Mouse (Mus musculus): ENCODE measurements around the gene Cstf2.

The Cstf2 gene

DNA sequence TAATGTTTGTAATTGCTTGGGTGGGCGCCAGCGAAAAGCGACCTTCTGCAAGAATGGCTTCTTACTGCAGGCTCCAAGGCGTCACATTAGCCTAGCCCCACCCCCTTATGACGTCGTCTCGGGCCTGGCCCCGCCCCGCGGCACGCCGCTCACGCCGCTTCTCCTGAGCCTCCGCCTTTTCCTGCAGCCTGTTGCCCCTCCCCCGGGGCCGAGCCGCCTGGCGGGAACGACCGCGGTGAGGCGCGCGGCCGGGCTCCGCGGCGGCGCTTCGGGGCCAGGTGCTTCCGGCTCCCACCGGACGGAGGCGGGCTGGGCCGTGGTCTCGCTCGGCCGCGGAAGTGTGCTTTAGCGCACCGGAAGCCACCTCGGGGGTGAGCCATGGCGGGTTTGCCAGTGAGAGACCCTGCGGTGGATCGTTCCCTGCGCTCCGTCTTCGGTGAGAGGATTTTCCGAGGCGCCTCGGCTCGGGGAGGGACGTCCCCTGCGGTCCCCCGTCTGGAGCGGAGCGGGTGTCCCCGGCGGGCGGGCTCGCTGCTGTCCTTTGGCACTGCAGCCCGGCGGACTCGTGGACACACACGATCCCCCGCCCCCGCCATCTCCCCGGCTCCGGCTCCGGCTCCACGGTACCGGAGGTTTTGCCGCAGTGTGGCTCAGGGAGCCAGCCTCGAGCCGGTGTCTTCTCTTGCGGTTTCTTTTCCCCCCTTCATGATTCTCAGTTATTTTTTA, at the start of gene Cstf2:
TSS of gene Cstf2 (plus strand) at position 201 of the 726 bp plus-strand sequence.
- peak; percentile 99 for DNase-seq (ENCODE audit: extremely low read depth, insufficient read length, low spot score)

- DNase-seq (ENCODE audit: extremely low read depth, insufficient read length, low spot score), result peak; percentile 1
These were observed 40.0 kb upstream of the Cstf2 start for GRCm38 (mm10) chrX:134019005-134019404.

- no peak for DNase-seq (ENCODE audit: extremely low read depth, insufficient read length, low spot score)
These were observed 38.3 kb upstream of the Cstf2 start for GRCm38 (mm10) chrX:134020664-134021063.

DNA sequence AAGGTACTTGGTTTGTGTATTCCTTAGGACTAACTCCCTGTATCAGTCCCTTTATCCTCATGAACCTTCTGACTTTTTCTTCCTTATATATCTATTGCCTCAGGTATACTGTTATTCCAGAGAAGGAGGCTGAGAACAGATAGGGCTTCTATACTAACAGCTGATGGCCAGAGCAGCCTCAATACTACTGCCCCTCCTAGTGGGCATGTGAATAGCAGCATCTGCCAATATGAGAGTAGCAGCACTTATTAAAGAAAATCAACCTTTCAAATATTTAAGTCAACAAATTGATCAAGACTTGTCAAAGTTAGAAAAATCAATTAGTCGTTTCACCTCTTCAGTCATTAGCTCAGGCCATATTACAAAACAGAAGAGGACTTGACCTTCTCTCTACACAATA, 10.0 kb upstream of the Cstf2 start:
- DNase-seq (ENCODE audit: extremely low read depth, insufficient read length, low spot score), result no peak

- DNase-seq (ENCODE audit: extremely low read depth, insufficient read length, low spot score), result no peak
These were observed 2.1 kb upstream of the Cstf2 start for GRCm38 (mm10) chrX:134056897-134057296.

DNA sequence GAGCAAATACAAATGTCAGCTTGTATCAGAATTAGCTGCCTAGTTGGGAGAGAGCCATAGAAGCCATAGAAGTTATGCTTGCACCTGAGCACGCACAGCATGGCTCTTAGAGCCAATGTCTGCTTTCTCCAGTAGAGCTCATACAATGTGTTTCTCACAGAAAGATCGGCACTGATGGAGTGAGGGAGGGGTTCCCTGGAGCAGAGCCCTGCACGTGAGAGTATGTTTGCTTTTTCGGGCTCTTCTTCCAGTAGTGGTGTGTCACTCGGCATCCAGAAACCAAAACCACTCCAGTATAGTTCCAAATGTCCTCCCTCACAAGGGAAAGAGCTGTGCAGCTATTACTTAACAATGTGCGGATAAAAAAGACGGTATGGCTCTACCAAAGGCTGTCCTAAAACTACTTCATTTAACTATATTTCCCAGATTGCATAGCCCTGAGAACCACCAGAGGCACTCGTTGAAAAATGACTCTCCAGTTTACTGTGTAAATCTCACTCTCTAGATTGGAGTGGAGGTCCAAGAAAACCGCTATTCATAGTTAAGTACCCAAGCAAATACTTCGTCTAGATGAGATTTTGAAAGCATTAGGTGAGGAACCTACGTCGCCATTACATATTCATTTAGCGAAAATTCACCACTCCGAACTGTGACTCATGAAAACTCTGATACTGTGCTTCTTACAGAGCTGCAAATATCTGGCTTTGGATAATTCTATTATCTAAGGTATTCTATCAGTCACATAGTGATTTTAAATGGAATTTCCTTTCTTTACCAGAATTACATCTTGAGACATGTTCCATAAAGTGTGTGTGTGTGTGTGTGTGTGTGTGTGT, 729 bp upstream of the Cstf2 start:
- no peak for DNase-seq (ENCODE audit: extremely low read depth, insufficient read length, low spot score)

DNA sequence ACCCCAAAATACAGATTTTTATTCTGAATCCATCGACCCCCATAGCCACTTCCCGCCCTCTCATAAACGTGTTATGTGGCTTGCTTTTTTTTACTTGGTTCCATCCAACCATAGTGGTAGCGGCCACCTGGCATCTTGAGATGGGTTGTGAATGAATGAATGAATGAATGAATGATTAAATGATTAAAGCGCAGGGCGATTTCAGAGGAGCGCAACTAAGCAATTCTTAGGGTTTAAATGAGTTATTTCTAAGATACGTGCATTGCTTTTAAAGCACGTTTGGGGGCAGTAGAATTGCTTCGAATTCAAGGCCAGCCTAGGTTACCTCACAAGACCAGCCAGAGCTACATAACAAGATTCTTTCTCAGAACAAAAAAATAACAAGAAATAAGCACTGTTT, 777 bp downstream of the Cstf2 start:
- DNase-seq (ENCODE audit: extremely low read depth, insufficient read length, low spot score), result peak; percentile 7

- no peak for DNase-seq (ENCODE audit: extremely low read depth, insufficient read length, low spot score)
These were observed 26.5 kb downstream of the Cstf2 start for GRCm38 (mm10) chrX:134085453-134085852.

- DNase-seq (ENCODE audit: extremely low read depth, insufficient read length, low spot score), result no peak
These were observed 43.7 kb downstream of the Cstf2 start for GRCm38 (mm10) chrX:134102641-134103040.

DNA sequence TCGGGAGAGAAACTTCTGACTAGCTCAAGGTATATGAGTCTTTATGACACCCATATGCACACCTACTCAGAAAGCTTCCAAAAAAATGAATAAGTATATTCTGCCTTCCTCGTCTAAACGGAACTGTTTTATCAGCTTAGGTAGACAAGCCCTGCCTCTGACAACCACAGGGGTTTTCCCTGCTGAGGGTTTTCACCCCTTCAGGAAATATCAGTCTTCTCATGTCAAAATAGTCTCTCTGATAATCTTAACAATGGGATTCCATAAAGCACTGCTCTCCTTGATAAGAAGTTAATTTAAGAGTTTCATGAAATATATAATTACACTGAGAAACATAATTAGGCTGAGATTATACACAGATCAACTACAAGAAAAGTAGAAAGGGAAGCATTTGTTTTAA, 52.8 kb downstream of the Cstf2 start:
- DNase-seq (ENCODE audit: extremely low read depth, insufficient read length, low spot score), result no peak

DNA sequence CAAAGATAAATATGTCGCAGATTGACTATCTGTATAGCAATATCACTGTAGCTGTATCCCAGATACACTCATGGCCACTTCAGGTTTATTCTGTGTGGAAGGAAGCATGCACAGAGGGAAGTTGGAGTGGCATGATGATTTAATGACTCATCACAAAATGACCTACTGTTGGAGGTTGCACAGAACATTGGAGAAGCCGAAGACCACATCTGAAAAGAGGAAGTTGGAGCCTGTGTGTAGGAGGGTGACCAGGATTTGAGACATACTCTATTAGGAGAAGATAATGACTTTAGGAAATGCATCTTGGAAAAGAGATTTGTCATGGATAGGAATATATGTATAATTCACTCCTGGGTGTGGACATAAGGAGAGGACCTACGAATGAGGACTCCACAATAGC, 57.4 kb downstream of the Cstf2 start:
- no peak for DNase-seq (ENCODE audit: extremely low read depth, insufficient read length, low spot score)

DNA sequence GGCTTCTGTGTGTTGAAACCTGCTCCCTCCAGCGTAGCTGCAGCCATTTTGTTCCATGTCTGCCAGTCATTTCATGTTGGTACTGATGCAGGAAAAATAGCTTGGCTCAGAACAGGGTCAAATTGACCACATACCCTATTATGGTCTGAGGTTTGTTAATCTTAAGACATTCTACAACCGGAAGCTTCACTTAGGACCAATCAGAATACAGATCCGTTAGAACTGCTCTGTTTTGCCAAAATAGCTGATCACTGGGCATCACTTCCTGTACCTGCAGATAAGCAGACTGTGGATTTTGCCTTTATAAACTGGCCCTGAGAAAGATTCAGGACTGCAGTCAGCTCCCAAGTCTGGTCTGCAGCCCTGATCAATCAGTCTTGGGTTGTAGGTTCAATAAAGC, 69.6 kb downstream of the Cstf2 start:
- no peak for DNase-seq (ENCODE audit: extremely low read depth, insufficient read length, low spot score)

GRCm38 (mm10) chrX:134132295-134132694, 73.3 kb downstream of the Cstf2 start:
- no peak for DNase-seq (ENCODE audit: extremely low read depth, insufficient read length, low spot score)

- no peak for DNase-seq (ENCODE audit: extremely low read depth, insufficient read length, low spot score)
These were observed 74.8 kb downstream of the Cstf2 start for GRCm38 (mm10) chrX:134133821-134134220.

Measured in 3134 (cell line).